Mouse (Mus musculus): ENCODE measurements around the gene Sap30l. TPM values are rescaled to one million over a fixed set of nuclear protein-coding genes. Genes with fewer than 3 reads are reported as not detected.

Sap30l gene
- polyA plus RNA-seq, 1 experiment from 2014 or later, result 3.5 TPM

GRCm38 (mm10) chr11:57850298-57850697, 48.9 kb downstream of the Sap30l start:
- WGBS (ENCODE audit: insufficient replicate concordance), result 39% methylated on average over 7 of the region's 7 CpGs
- no peaks in the 10 kb centered on the region for H3K9me3 ChIP-seq (replicated peaks)
- ATAC-seq (ENCODE audit: low read depth) (no peak), DNase-seq (no peak)
- no peaks in the 10 kb centered on the region for H3K4me1 ChIP-seq (replicated peaks)
- no peak overlapping the region for H3K4me2 ChIP-seq
- H3K36me3 ChIP-seq, result no peaks in the 10 kb centered on the region
- no peak overlapping the region for H3K4me3 ChIP-seq (replicated peaks)
- H3K27ac ChIP-seq, result no peak overlapping the region
- H3K9ac ChIP-seq, result no peak overlapping the region
- H3K27me3 ChIP-seq, result peaks cover 31% of the 10 kb centered on the region

GRCm38 (mm10) chr11:57850931-57851330, 49.5 kb downstream of the Sap30l start:
- H3K4me2 ChIP-seq, result no peak overlapping the region
- no peaks in the 10 kb centered on the region for H3K9me3 ChIP-seq (replicated peaks)
- ATAC-seq (ENCODE audit: low read depth) (no peak), DNase-seq (no peak)
- H3K4me1 ChIP-seq (replicated peaks), result no peaks in the 10 kb centered on the region
- peaks cover 25% of the 10 kb centered on the region for H3K27me3 ChIP-seq
- WGBS (ENCODE audit: insufficient replicate concordance), result 40% methylated on average over 3 of the region's 3 CpGs
- no peak overlapping the region for H3K27ac ChIP-seq
- H3K9ac ChIP-seq, result no peak overlapping the region
- no peak overlapping the region for H3K4me3 ChIP-seq (replicated peaks)
- H3K36me3 ChIP-seq, result no peaks in the 10 kb centered on the region

- H3K36me3 ChIP-seq, result no peaks in the 10 kb centered on the region
- H3K27ac ChIP-seq, result no peak overlapping the region
- ATAC-seq (ENCODE audit: low read depth), result no peak
- no peak overlapping the region for H3K9ac ChIP-seq
- no peaks in the 10 kb centered on the region for H3K4me1 ChIP-seq (replicated peaks)
- H3K4me3 ChIP-seq (replicated peaks), result no peak overlapping the region
- H3K9me3 ChIP-seq (replicated peaks), result no peaks in the 10 kb centered on the region
- no peak overlapping the region for H3K4me2 ChIP-seq
- 59% methylated on average over 6 of the region's 6 CpGs for WGBS (ENCODE audit: insufficient replicate concordance)
- DNase-seq, result no peak
- peaks cover 24% of the 10 kb centered on the region for H3K27me3 ChIP-seq
Measured at GRCm38 (mm10) chr11:57853571-57853970, 52.1 kb downstream of the Sap30l start.

- Histone ChIP-seq H3K27ac (no peak overlapping the region), H3K4me1 (replicated peaks) (no peaks in the 10 kb centered on the region), H3K9me3 (replicated peaks) (no peaks in the 10 kb centered on the region), H3K36me3 (no peaks in the 10 kb centered on the region), H3K4me3 (replicated peaks) (no peak overlapping the region), H3K9ac (no peak overlapping the region), H3K27me3 (peaks cover 6% of the 10 kb centered on the region; the same call in 1 of the 2 replicates), H3K4me2 (no peak overlapping the region)
- no peak for DNase-seq
- no peak for ATAC-seq (ENCODE audit: low read depth)
- WGBS (ENCODE audit: insufficient replicate concordance), result 53% methylated on average over 4 of the region's 4 CpGs
Measured at GRCm38 (mm10) chr11:57857709-57858108, 56.3 kb downstream of the Sap30l start.

Other genes with a start within 250 kb of the Sap30l start
- 23.6 and 27.5 TPM in 2 replicates for gene Galnt10, start 156.2 kb upstream of the Sap30l start, polyA plus RNA-seq (2015; fragmentation: Nextera tagmentation; extraction: Ambion mirVana)
- gene Hand1, start 31.2 kb downstream of the Sap30l start, polyA plus RNA-seq (2015; fragmentation: Nextera tagmentation; extraction: Ambion mirVana), result 0.48 and 0.58 TPM in 2 replicates
- 19.9 and 21.6 TPM in 2 replicates for gene Larp1, start 207.4 kb downstream of the Sap30l start, polyA plus RNA-seq (2015; fragmentation: Nextera tagmentation; extraction: Ambion mirVana)